Mouse (Mus musculus): ENCODE measurements around the gene Stpg1. TPM values are rescaled to one million over a fixed set of nuclear protein-coding genes. Genes with fewer than 3 reads are reported as not detected.

The Stpg1 gene
- polyA plus RNA-seq, 1 experiment from 2014 or later, result 1.3 TPM

GRCm38 (mm10) chr4:135567042-135567441, 72.5 kb downstream of the Stpg1 start:
- Histone ChIP-seq H3K4me1 (replicated peaks) (peaks cover 79% of the 10 kb centered on the region), H3K9me3 (no peaks in the 10 kb centered on the region), H3K9ac (replicated peaks) (peak overlapping the region; percentile 11; the same call in 1 of the 2 replicates), H3K4me2 (replicated peaks) (no peak overlapping the region), H3K27me3 (peaks cover 44% of the 10 kb centered on the region), H3K4me3 (replicated peaks) (no peak overlapping the region), H3K36me3 (no peaks in the 10 kb centered on the region), H3K27ac (no peak overlapping the region)
- WGBS, result 48% methylated on average over 11 of the region's 11 CpGs
- ATAC-seq, result no peak

- Histone ChIP-seq H3K4me1 (replicated peaks) (peaks cover 83% of the 10 kb centered on the region), H3K36me3 (no peaks in the 10 kb centered on the region)
- ATAC-seq, result no peak
Observed at GRCm38 (mm10) chr4:135567484-135567883, 72.9 kb downstream of the Stpg1 start.

GRCm38 (mm10) chr4:135569201-135569600, 74.6 kb downstream of the Stpg1 start:
- WGBS, result 13% methylated on average over 11 of the region's 11 CpGs
- ATAC-seq, result no peak
- Histone ChIP-seq H3K4me2 (replicated peaks) (peak overlapping the region; percentile 55; the same call in 1 of the 2 replicates), H3K4me3 (replicated peaks) (no peak overlapping the region), H3K9me3 (no peaks in the 10 kb centered on the region), H3K27ac (no peak overlapping the region), H3K9ac (replicated peaks) (no peak overlapping the region), H3K27me3 (peaks cover 60% of the 10 kb centered on the region), H3K36me3 (no peaks in the 10 kb centered on the region), H3K4me1 (replicated peaks) (peaks cover 93% of the 10 kb centered on the region)

More at GRCm38 (mm10) chr4:135567484-135567883, 72.9 kb downstream of the Stpg1 start:
- peaks cover 48% of the 10 kb centered on the region for H3K27me3 ChIP-seq
- no peaks in the 10 kb centered on the region for H3K9me3 ChIP-seq
- H3K4me2 ChIP-seq (replicated peaks), result no peak overlapping the region
- H3K27ac ChIP-seq, result no peak overlapping the region
- WGBS, result 76% methylated on average over 8 of the region's 8 CpGs
- H3K4me3 ChIP-seq (replicated peaks), result no peak overlapping the region
- 0 out of 2 replicates have a peak overlapping the region, but pooled peaks have one; percentile 11 for H3K9ac ChIP-seq (replicated peaks)

GRCm38 (mm10) chr4:135570152-135571036, 75.8 kb downstream of the Stpg1 start:
- Histone ChIP-seq H3K9me3 (no peaks in the 10 kb centered on the region), H3K27ac (no peak overlapping the region), H3K27me3 (peaks cover 67% of the 10 kb centered on the region), H3K4me2 (replicated peaks) (peak overlapping the region; percentile 55), H3K9ac (replicated peaks) (0 out of 2 replicates have a peak overlapping the region, but pooled peaks have one; percentile 33), H3K4me3 (replicated peaks) (peak overlapping the region; percentile 35), H3K4me1 (replicated peaks) (peaks cover 83% of the 10 kb centered on the region), H3K36me3 (no peaks in the 10 kb centered on the region)
- WGBS, result 12% methylated on average over 32 of the region's 32 CpGs
- ATAC-seq, result peak; percentile 76

GRCm38 (mm10) chr4:135571037-135571550, 76.5 kb downstream of the Stpg1 start:
- H3K4me1 ChIP-seq (replicated peaks), result peaks cover 76% of the 10 kb centered on the region

GRCm38 (mm10) chr4:135572276-135572675, 77.7 kb downstream of the Stpg1 start:
- WGBS, result 43% methylated on average over 8 of the region's 8 CpGs
- Histone ChIP-seq H3K9ac (replicated peaks) (no peak overlapping the region), H3K9me3 (no peaks in the 10 kb centered on the region), H3K36me3 (no peaks in the 10 kb centered on the region), H3K4me1 (replicated peaks) (peaks cover 65% of the 10 kb centered on the region), H3K27ac (no peak overlapping the region), H3K4me3 (replicated peaks) (0 out of 2 replicates have a peak overlapping the region, but pooled peaks have one; percentile 1), H3K27me3 (peaks cover 76% of the 10 kb centered on the region), H3K4me2 (replicated peaks) (peak overlapping the region; percentile 56; the same call in 1 of the 2 replicates)
- no peak for ATAC-seq

More at GRCm38 (mm10) chr4:135571037-135571550, 76.5 kb downstream of the Stpg1 start:
- 62% methylated on average over 6 of the region's 6 CpGs for WGBS
- Histone ChIP-seq H3K9ac (replicated peaks) (no peak overlapping the region), H3K4me3 (replicated peaks) (no peak overlapping the region), H3K27me3 (peaks cover 74% of the 10 kb centered on the region), H3K4me2 (replicated peaks) (peak overlapping the region; percentile 55), H3K9me3 (no peaks in the 10 kb centered on the region), H3K27ac (no peak overlapping the region), H3K36me3 (no peaks in the 10 kb centered on the region)
- ATAC-seq, result no peak

GRCm38 (mm10) chr4:135573251-135573808, 78.7 kb downstream of the Stpg1 start, which contains the start of gene Grhl3:
Gene Grhl3 (minus strand): TSS chr4:135573630.
- Histone ChIP-seq H3K9me3 (no peaks in the 10 kb centered on the region), H3K4me3 (replicated peaks) (peak within 1 kb of the TSS; percentile 32), H3K27me3 (peaks cover 67% of the 10 kb centered on the region), H3K36me3 (no peaks in the 10 kb centered on the region), H3K4me1 (replicated peaks) (peaks cover 58% of the 10 kb centered on the region), H3K4me2 (replicated peaks) (peak within 1 kb of the TSS; percentile 56), H3K27ac (no peak within 1 kb of the TSS), H3K9ac (replicated peaks) (peak within 1 kb of the TSS; percentile 45)
- under 1% methylated on average over 31 of the region's 31 CpGs for WGBS
- ATAC-seq, result no peak

GRCm38 (mm10) chr4:135575365-135576140, 81.0 kb downstream of the Stpg1 start:
- no peaks in the 10 kb centered on the region for H3K36me3 ChIP-seq
- no peak overlapping the region for H3K9ac ChIP-seq (replicated peaks)
- ATAC-seq, result no peak
- no peak overlapping the region for H3K27ac ChIP-seq
- peaks cover 36% of the 10 kb centered on the region for H3K4me1 ChIP-seq (replicated peaks)
- no peaks in the 10 kb centered on the region for H3K9me3 ChIP-seq
- no peak overlapping the region for H3K4me3 ChIP-seq (replicated peaks)
- 69% methylated on average over 15 of the region's 15 CpGs for WGBS
- H3K27me3 ChIP-seq, result peaks cover 51% of the 10 kb centered on the region
- no peak overlapping the region for H3K4me2 ChIP-seq (replicated peaks)

GRCm38 (mm10) chr4:135578490-135578889, 83.9 kb downstream of the Stpg1 start:
- no peak overlapping the region for H3K4me3 ChIP-seq (replicated peaks)
- 84% methylated on average over 5 of the region's 5 CpGs for WGBS
- peaks cover 30% of the 10 kb centered on the region for H3K27me3 ChIP-seq
- H3K36me3 ChIP-seq, result no peaks in the 10 kb centered on the region
- H3K27ac ChIP-seq, result no peak overlapping the region
- no peak overlapping the region for H3K9ac ChIP-seq (replicated peaks)
- H3K4me1 ChIP-seq (replicated peaks), result peaks cover 12% of the 10 kb centered on the region
- no peak overlapping the region for H3K4me2 ChIP-seq (replicated peaks)
- ATAC-seq, result no peak
- H3K9me3 ChIP-seq, result no peaks in the 10 kb centered on the region

- H3K27ac ChIP-seq, result no peak overlapping the region
- no peak overlapping the region for H3K4me3 ChIP-seq (replicated peaks)
- H3K36me3 ChIP-seq, result no peaks in the 10 kb centered on the region
- ATAC-seq, result no peak
- H3K4me1 ChIP-seq (replicated peaks), result peaks cover 5% of the 10 kb centered on the region; the same call in 1 of the 2 replicates
- 72% methylated on average over 6 of the region's 6 CpGs for WGBS
- H3K4me2 ChIP-seq (replicated peaks), result no peak overlapping the region
- H3K9ac ChIP-seq (replicated peaks), result no peak overlapping the region
- H3K27me3 ChIP-seq, result peaks cover 18% of the 10 kb centered on the region
- H3K9me3 ChIP-seq, result no peaks in the 10 kb centered on the region
Observed at GRCm38 (mm10) chr4:135579695-135580094, 85.1 kb downstream of the Stpg1 start.

- WGBS, result 33% methylated on average over 12 of the region's 12 CpGs
- peaks cover 2% of the 10 kb centered on the region; the same call in 1 of the 2 replicates for H3K27me3 ChIP-seq
Observed at GRCm38 (mm10) chr4:135581222-135581910, 86.8 kb downstream of the Stpg1 start.

More at GRCm38 (mm10) chr4:135581222-135581910, 86.8 kb downstream of the Stpg1 start:
- Histone ChIP-seq H3K27ac (no peak overlapping the region), H3K4me1 (replicated peaks) (peaks cover 5% of the 10 kb centered on the region; the same call in 1 of the 2 replicates), H3K9me3 (no peaks in the 10 kb centered on the region), H3K9ac (replicated peaks) (no peak overlapping the region; the same call in 1 of the 2 replicates), H3K36me3 (no peaks in the 10 kb centered on the region), H3K4me2 (replicated peaks) (no peak overlapping the region), H3K4me3 (replicated peaks) (no peak overlapping the region)
- ATAC-seq, result no peak

Data from midbrain, embryonic 13.5 days (tissue).